Mouse (Mus musculus) Patski (cell line): Measurements from ENCODE around the gene Vwa3b. TPM values are rescaled to one million over a fixed set of nuclear protein-coding genes. Genes with fewer than 3 reads are reported as not detected.

ENCODE experiments used
- ATAC-seq: fragments of 100-300 bp; one replicate; pipeline ENCODE4 v1.8.0; 2021
- CTCF ChIA-PET: fragments of 350-600 bp; sonication (Branson Sonifier 250); formaldehyde crosslinking; loops from one replicate; lab custom pipeline; 2022; ENCODE audit warnings: inconsistent platforms; lab: Charles Lee
- POLR2A ChIA-PET: fragments of 350-600 bp; sonication (Branson Sonifier 250); formaldehyde crosslinking; loops from one replicate; lab custom pipeline; 2022; ENCODE audit warnings: antibody characterized with exemption, inconsistent platforms; lab: Charles Lee
- DNase-seq: peaks from one replicate; pipeline ENCODE4 v3.0.0-alpha.2; 2011; ENCODE audit warnings: low read depth, low spot score
- H3K27me3 ChIP-seq: fragments of 371-371 bp; one replicate; pipeline ENCODE4 v1.5.1; 2021
- CTCF ChIP-seq: fragments of 100-300 bp; IDR thresholded peaks from one replicate; pipeline ENCODE4 v1.5.1; 2021
- in situ Hi-C: fragments of 300-500 bp; cut with MboI; formaldehyde crosslinking; loops from 3 replicates; pipeline ENCODE4 v1.11.1; 2018; ENCODE audit warnings: low pct_unique_long_range_greater_than_20kb, mixed read lengths
- polyA plus RNA-seq: library from polyadenylated mRNA; unstranded; gene quantifications from one replicate; pipeline ENCODE4 v1.2.3, GENCODE M21; 2021

Gene Vwa3b
- polyA plus RNA-seq: not detected

DNA sequence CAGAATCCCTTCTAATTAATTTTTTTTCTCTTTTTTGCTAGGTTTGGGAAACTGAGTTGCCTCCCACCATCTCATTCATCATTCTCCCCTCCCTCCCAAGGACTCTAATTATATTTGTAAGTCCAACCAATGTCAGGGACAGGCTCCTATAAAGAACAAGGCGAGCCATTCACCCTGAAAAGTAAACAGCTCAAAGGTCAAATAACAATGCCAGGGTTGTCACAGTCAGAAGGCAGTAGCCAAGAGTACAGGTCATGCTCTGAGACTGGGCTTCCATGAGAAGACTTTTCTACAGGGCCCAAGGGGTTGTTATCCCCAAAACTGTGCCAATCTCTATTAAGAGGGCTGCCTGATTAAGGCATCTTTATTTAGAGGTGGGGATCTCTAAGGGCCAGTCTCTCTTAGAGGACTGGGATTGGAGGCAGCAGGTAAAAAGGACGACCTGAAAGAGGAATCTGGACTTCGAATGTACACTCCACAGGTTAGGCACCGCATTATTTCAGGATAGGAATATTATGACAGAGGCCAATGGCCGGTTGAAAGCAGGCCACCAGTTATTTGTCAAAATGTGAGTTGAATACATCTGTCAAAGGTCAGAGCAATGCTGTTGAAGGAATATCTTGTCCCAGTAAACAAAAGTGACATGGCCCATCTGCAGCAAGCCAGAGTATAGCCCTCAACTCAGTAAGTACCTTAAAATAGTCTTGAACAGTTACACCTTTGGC, at the start of gene Vwa3b:
Gene Vwa3b, plus strand, starts transcription at position 635 of the 725 bp plus-strand sequence.
- DNase-seq (no peak), ATAC-seq (no peak)
- in situ Hi-C loops: no loop called here
- no peak for TF ChIP-seq CTCF
- CTCF ChIA-PET: no interaction called here
- H3K27me3 ChIP-seq: peaks cover 4% of the 10 kb centered on the region
- POLR2A ChIA-PET: no interaction called here

DNA sequence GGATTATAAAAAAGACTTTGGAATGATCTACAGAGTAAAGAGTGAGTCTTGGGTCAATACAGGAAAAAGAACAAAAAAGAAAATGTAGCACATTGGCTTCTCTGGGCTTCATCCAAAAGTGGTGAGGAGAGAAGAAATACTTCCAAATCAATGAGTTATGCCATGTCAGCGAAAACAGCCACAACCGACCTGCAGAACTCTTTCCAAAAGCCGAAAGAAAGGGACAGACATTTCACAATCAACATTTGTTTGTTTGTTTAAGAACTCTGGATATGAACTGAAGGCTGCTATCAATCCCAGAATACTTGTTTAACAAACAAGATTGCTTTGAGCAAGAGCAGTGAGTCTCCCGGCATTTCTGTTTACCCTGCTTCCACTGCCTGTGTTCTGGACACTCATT, 49.6 kb upstream of the Vwa3b start:
- H3K27me3 ChIP-seq: peaks cover 9% of the 10 kb centered on the region
- no peak for TF ChIP-seq CTCF
- ATAC-seq: no peak
- POLR2A ChIA-PET: interaction anchor here (0.7 kb wide), 1 partner anchor 199 kb away, joined by 4 read pairs; no protein-coding TSS in a partner anchor
- no peak for DNase-seq
- CTCF ChIA-PET: no interaction called here
- in situ Hi-C loops: no loop called here

GRCm38 (mm10) chr1:36982191-36982961, 44.0 kb upstream of the Vwa3b start:
- in situ Hi-C loops: no loop called here
- no peak for ATAC-seq
- ChIA-PET CTCF (interaction anchor here (1.5 kb wide), 1 partner anchor 33 kb away, joined by 3 read pairs; no protein-coding TSS in a partner anchor), POLR2A (no interaction called here)
- H3K27me3 ChIP-seq: peaks cover 12% of the 10 kb centered on the region
- TF ChIP-seq CTCF: no peak
- no peak for DNase-seq

DNA sequence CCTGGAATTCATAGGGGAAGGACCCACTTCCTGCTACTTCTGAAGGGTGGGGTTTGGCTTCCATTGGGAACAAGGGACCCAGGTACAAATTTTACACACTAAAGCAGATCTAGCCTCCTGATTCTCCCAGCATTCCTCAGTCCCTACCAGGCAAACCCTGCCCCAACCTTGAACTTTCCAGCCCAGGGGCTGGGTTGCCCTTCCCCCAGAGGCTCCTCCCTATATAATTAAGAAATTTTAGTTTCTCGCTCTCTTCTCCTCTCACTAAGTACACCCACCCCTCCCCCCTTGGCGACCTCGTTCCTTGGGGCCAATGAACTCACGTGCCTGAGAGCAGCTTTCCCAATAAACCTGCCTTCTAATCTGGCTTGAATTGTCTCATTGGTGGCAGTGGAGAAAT, 42.6 kb upstream of the Vwa3b start:
- ChIA-PET POLR2A (no interaction called here), CTCF (no interaction called here)
- DNase-seq: no peak
- peaks cover 20% of the 10 kb centered on the region for H3K27me3 ChIP-seq
- no peak for ATAC-seq
- TF ChIP-seq CTCF: no peak
- in situ Hi-C loops: no loop called here

DNA sequence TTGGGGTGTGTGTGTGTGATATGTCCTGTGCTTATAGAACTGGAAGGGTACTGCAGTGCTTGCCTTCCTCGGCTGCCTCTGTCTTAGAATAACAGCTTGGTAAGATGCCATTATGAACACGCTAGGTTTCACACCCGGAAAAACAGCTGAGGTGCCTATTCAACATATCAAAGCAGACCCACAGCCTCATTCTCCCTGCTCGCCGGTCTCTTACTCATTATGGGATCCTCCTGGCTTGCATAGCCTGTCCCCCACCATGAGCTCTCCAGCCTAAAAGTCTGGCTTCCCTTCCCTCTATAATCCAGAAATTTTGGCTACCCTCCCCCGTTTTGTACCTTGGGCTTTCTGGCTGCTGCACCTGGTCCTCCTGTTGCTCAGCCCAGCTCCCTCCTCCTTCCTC, 42.0 kb upstream of the Vwa3b start:
- CTCF ChIA-PET: no interaction called here
- no peak for DNase-seq
- ATAC-seq: no peak
- POLR2A ChIA-PET: no interaction called here
- no peak for TF ChIP-seq CTCF
- in situ Hi-C loops: no loop called here
- peaks cover 20% of the 10 kb centered on the region for H3K27me3 ChIP-seq

DNA sequence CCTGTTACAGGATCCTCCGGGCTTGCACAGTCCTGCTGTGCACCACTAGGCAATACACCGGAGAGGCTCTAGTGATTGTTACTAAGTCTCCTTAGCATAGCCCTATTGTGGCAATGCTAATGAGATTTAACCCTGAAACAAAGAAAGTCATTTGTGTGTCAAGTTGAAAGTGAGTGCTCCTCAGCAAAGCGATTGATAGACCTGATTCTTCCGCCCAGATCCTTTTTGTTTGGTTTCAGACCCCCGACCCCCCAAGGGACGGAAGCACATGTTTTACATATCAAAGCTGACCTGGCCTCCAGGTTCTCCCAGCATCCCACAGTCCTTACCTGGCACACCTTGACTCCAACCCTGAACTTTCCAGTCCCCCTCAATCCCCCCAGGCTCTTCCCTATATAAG, 40.5 kb upstream of the Vwa3b start:
- H3K27me3 ChIP-seq: peaks cover 22% of the 10 kb centered on the region
- DNase-seq (no peak), ATAC-seq (no peak)
- no peak for TF ChIP-seq CTCF
- in situ Hi-C loops: no loop called here
- ChIA-PET CTCF (no interaction called here), POLR2A (no interaction called here)

DNA sequence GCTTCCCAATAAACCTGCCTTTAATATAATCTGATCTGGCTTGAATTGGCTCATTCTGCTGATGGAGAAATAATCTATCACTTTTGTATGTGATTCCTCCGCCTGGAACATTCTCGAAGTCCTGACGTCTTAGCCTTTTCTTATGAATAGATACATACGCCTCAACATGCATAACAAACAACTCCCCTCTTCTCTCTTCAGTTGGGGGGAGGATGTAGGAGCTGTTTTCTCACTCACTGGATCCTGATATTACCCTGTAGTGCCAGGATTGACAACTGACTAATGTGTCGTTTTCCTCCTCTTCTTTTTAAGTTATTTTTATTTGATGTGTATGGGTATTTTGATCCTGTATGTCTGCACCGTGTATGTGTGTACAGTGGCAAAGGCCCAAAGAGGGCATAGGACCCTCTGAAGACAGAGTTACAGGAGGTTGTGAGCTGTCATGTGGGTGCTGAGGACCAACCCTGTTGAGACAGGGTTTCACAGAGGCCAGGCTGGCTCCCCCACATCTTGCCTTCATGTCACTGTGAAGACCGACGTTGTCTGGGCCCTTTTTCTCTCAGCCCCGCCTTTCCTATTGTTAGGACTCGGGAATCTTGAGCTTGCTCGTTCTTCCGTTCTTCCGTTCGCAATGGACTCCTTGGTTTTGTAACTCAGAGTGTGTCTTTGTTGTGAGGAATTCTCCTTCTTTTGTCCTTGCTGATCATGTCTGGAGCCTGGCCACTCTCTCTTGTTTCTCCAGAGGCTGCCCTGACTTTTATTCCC, 39.8 kb upstream of the Vwa3b start:
- H3K27me3 ChIP-seq: peaks cover 23% of the 10 kb centered on the region
- CTCF ChIA-PET: no interaction called here
- POLR2A ChIA-PET: no interaction called here
- no peak for DNase-seq
- in situ Hi-C loops: no loop called here
- no peak for TF ChIP-seq CTCF
- no peak for ATAC-seq

GRCm38 (mm10) chr1:36987172-36988148, 38.9 kb upstream of the Vwa3b start:
- in situ Hi-C loops: no loop called here
- DNase-seq (no peak), ATAC-seq (no peak)
- CTCF ChIA-PET: no interaction called here
- no peak for TF ChIP-seq CTCF
- H3K27me3 ChIP-seq: peaks cover 25% of the 10 kb centered on the region
- POLR2A ChIA-PET: no interaction called here

DNA sequence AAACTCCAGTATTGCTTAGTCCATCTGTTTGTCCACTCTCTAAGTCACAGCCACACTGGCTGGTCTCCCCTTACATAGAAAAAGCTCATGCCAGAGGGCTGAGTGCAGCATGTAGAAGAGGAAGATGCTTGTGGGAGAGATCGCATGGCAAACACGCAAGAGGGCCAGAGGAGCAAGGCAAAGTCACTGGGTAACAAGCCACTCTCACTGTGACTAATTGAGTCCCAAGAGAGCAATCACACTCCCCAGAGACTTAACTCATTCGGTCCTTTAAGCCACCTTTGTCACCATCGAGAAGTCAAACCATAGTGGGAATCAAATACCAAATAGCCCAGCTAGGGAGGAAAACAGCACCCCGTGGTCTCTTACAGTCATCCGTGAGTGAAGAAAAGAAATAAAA, 38.2 kb upstream of the Vwa3b start:
- POLR2A ChIA-PET: no interaction called here
- H3K27me3 ChIP-seq: peaks cover 25% of the 10 kb centered on the region
- in situ Hi-C loops: no loop called here
- TF ChIP-seq CTCF: no peak
- CTCF ChIA-PET: no interaction called here
- ATAC-seq (no peak), DNase-seq (no peak)

- ChIA-PET CTCF (no interaction called here), POLR2A (no interaction called here)
- H3K27me3 ChIP-seq: peaks cover 25% of the 10 kb centered on the region
- TF ChIP-seq CTCF: no peak
- DNase-seq (no peak), ATAC-seq (no peak)
- in situ Hi-C loops: no loop called here
These were observed 37.8 kb upstream of the Vwa3b start for GRCm38 (mm10) chr1:36988561-36988960.
